In genomic region chr5:42980946-42981650, GRCm38 (mm10) we compare ENCODE assay signal across 19 mouse cellular contexts.
DNase-seq lines count a peak whose midpoint lies in the region; ATAC-seq and TF ChIP-seq lines count a peak whose summit lies in the region.
"Had no signal": no experiment of that assay in that cellular context is flagged by ENCODE, and none has a peak within 500 bp of the region (broad histone marks: within the 10 kb centered on the region; RNA-seq: fewer than 3 reads in every experiment).

No protein-coding gene starts in this region.

- H3K27ac ChIP-seq in embryonic facial prominence, embryonic 11.5 days (replicated peaks; ENCODE audit: low read depth, low read length), result no peak overlapping the region
- no peak overlapping the region for H3K27ac ChIP-seq in embryonic facial prominence, embryonic 10.5 days (replicated peaks)
- H3K27ac ChIP-seq: forebrain, embryonic 13.5 days; left cerebral cortex, adult 2 months; liver, embryonic 12.5 days; midbrain, embryonic 10.5 days had no signal

- 77% methylated on average over 2 of the region's 2 CpGs for WGBS in embryonic facial prominence, embryonic 11.5 days
- WGBS in embryonic facial prominence, embryonic 10.5 days, result 78% methylated on average over 2 of the region's 2 CpGs

- no peak overlapping the region for H3K4me2 ChIP-seq in embryonic facial prominence, embryonic 11.5 days (ENCODE audit: low read depth, low read length)
- H3K4me2 ChIP-seq: forebrain, embryonic 13.5 days; liver, embryonic 12.5 days had no signal

- no peak for TF ChIP-seq POLR2A in brain, embryonic 14.5 days (IDR thresholded peaks at IDR 0.05; ENCODE audit: borderline replicate concordance, extremely low read depth, insufficient read depth, insufficient read length, poor library complexity, severe bottlenecking)

- H3K9me3 ChIP-seq in embryonic facial prominence, embryonic 11.5 days (replicated peaks; ENCODE audit: control insufficient read depth, low read length), result no peaks in the 10 kb centered on the region
- no peaks in the 10 kb centered on the region for H3K9me3 ChIP-seq in embryonic facial prominence, embryonic 10.5 days
- H3K9me3 ChIP-seq: forebrain, embryonic 13.5 days; liver, embryonic 12.5 days; midbrain, embryonic 10.5 days had no signal

- peak; percentile 3 for DNase-seq in embryonic facial prominence, embryonic 11.5 days (ENCODE audit: low spot score)
- DNase-seq in embryonic facial prominence, embryonic 10.5 days (ENCODE audit: low spot score), result no peak
- peak; percentile 7 for DNase-seq in kidney, postnatal 14 days
- DNase-seq in kidney, postnatal 25 days, result no peak
- peak; percentile 38 for DNase-seq in brain, embryonic 14.5 days (ENCODE audit: low read depth)
- DNase-seq in gastrocnemius, postnatal 25 days, result no peak
- no peak for DNase-seq in thymus, postnatal 36 days
- DNase-seq: adrenal gland, adult 2 months; cerebellum, adult 9-11 months; left cerebral cortex, postnatal 4 days; lung, adult 2 months; retina, postnatal 1 day; thymus, postnatal 14 days had no signal

- TF ChIP-seq CTCF in brain, embryonic 14.5 days (IDR thresholded peaks at IDR 0.05; ENCODE audit: borderline replicate concordance, extremely low read depth, insufficient read depth, insufficient read length), result no peak

- no peak overlapping the region for H3K9ac ChIP-seq in embryonic facial prominence, embryonic 11.5 days (replicated peaks; ENCODE audit: low read length)
- H3K9ac ChIP-seq: forebrain, embryonic 13.5 days; liver, embryonic 12.5 days had no signal

- no peak overlapping the region for H3K4me3 ChIP-seq in embryonic facial prominence, embryonic 11.5 days (ENCODE audit: low read depth, low read length)
- no peak overlapping the region for H3K4me3 ChIP-seq in embryonic facial prominence, embryonic 10.5 days
- H3K4me3 ChIP-seq: forebrain, embryonic 13.5 days; left cerebral cortex, adult 2 months; liver, embryonic 12.5 days; midbrain, embryonic 10.5 days had no signal

- ATAC-seq in embryonic facial prominence, embryonic 11.5 days (replicated peaks; ENCODE audit: insufficient number of reproducible peaks, low FRiP score, low TSS enrichment, low read depth), result no peak
- ATAC-seq: forebrain, embryonic 13.5 days; intestine, embryonic 16.5 days; liver, embryonic 12.5 days had no signal

- H3K27me3 ChIP-seq in embryonic facial prominence, embryonic 11.5 days (ENCODE audit: control insufficient read depth, insufficient read depth, low read length), result no peaks in the 10 kb centered on the region
- H3K27me3 ChIP-seq in embryonic facial prominence, embryonic 10.5 days (replicated peaks; ENCODE audit: low read depth, poor library complexity, severe bottlenecking), result no peaks in the 10 kb centered on the region
- H3K27me3 ChIP-seq: CH12.LX; forebrain, embryonic 13.5 days; liver, embryonic 12.5 days had no signal

- no peaks in the 10 kb centered on the region for H3K36me3 ChIP-seq in embryonic facial prominence, embryonic 11.5 days (replicated peaks; ENCODE audit: control insufficient read depth, insufficient read depth, low read depth, low read length)
- no peaks in the 10 kb centered on the region for H3K36me3 ChIP-seq in embryonic facial prominence, embryonic 10.5 days (replicated peaks)
- H3K36me3 ChIP-seq: liver, embryonic 12.5 days; midbrain, embryonic 10.5 days had no signal

- no peaks in the 10 kb centered on the region for H3K4me1 ChIP-seq in embryonic facial prominence, embryonic 11.5 days (ENCODE audit: control insufficient read depth, insufficient read depth, low read length)
- H3K4me1 ChIP-seq in embryonic facial prominence, embryonic 10.5 days, result no peaks in the 10 kb centered on the region
- H3K4me1 ChIP-seq: forebrain, embryonic 13.5 days; liver, embryonic 12.5 days; midbrain, embryonic 10.5 days had no signal

Comparison
In these comparisons a context has a peak if more than half of its experiments do, and no peak if none do; other contexts are left out.
1. DNase-seq: peak in embryonic facial prominence, embryonic 11.5 days (single experiment), kidney, postnatal 14 days (single experiment) and brain, embryonic 14.5 days (single experiment); none in embryonic facial prominence, embryonic 10.5 days (single experiment), kidney, postnatal 25 days (0 of 2), gastrocnemius, postnatal 25 days (single experiment) and thymus, postnatal 36 days (0 of 2).